Mouse (Mus musculus) leukemia stem cell, adult 10-12 weeks (primary cell): ENCODE results near the gene Ago3. TPM values are rescaled to one million over a fixed set of nuclear protein-coding genes. Genes with fewer than 3 reads are reported as not detected.

ENCODE experiments used
- polyA plus RNA-seq: library from polyadenylated mRNA; stranded (reverse); fragments of >175 nt; gene quantifications from 2 replicates; pipeline ENCODE4 v1.2.3, GENCODE M21; 2012; ENCODE audit warnings: low replicate concordance

The Ago3 gene
- 2.7 and 11.1 TPM in 2 replicates for polyA plus RNA-seq

DNA sequence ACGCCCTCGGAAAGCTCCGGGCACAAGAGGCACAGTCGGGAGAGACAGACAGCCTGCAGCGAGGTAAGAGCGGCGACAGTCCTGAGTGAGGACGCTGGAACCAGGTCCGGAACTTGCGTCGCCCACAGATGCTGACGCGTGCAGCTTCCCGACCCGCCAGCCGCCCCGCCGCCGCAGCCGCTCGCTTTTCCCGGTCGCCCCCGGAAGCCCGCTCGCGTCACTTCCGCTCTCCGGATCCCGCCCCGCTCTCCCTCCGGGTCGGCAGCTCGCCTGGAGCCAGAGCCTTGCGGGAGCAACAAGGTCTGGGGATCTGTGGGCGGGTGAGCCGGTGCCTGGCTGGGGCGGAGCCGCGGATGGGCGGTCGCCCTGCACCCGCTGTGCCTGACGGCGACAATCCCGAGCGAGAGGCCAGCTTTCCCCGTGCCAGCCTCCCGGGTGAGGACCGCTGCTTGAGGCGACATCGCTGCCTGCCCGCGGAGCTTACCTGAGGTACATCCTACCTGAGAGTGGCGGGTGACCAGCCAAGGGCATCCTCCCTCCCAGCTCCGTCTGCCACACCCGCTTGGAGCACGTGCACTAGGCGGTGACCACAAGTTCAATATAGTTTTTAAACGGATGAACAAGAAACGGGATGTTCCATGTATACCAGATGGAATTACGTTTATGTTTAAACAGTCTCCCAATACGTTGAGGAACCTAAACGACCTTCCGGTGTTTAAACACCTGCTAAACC, at the start of gene Ago3:
Ago3 (minus strand) TSS at position 210 of the 733 bp plus-strand sequence.

DNA sequence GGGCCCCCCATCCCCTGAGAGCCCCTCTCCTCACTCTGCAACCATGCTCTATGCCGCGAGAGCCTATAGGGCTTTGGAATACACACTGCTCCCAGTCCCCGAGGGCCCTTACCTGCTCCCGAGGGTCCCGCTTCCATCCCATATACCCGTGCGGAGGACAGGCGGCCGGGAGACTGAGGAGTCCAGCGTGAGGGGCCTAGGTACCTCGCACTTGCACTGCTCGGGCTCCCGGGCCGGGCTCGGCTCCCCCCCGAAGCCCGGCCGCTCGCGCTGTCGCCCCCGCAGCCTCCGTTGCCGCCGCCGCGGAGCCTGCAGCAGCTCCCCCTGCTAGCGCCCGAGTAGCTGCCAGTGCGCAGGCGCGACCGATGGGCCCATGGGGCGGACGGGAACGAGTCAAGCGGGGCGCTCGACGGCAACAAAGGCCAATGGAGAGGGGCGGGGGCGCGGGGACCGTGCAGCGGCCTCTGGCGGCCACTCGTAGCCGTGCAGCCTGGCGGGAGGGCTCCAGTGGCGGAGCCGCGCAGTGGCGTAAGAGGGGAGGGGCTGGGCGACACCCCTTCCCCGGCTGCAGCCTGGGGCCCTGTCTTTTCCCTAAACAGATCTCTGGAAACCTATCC, 39.0 kb upstream of the Ago3 start, which contains the start of gene Ago1:
Ago1 (minus strand) TSS at position 299 of the 617 bp plus-strand sequence.

DNA sequence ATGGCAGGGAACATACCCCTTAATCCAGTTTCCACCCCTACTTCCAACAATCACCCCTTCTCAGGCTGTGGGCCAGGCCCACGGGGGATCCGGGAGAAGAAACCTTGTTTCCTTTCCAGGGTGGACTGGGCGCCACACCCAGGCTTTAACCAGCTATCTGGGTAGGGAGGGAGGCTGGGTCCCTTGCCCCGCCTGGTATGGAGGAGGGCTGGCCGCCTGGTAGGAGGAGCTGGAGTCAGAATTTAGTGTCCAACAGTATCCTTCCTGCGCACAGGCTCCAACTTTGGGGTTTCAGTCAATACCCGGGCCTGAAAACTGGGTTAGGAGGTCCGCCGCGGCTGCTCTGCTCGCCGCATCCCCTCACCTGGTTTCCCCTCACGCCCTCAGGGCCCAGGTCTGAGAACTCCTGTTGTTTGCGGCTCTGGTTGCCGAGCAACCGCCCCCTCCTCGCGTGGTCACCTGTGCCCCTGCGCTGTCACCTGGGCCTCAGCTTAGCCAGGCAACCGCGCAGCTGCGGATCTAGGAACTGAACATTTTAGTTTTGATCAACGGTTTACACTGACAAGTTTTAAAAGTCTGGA, 104.0 kb downstream of the Ago3 start, which contains the start of gene Tekt2:
Tekt2 (minus strand) TSS at position 408 of the 581 bp plus-strand sequence.

DNA sequence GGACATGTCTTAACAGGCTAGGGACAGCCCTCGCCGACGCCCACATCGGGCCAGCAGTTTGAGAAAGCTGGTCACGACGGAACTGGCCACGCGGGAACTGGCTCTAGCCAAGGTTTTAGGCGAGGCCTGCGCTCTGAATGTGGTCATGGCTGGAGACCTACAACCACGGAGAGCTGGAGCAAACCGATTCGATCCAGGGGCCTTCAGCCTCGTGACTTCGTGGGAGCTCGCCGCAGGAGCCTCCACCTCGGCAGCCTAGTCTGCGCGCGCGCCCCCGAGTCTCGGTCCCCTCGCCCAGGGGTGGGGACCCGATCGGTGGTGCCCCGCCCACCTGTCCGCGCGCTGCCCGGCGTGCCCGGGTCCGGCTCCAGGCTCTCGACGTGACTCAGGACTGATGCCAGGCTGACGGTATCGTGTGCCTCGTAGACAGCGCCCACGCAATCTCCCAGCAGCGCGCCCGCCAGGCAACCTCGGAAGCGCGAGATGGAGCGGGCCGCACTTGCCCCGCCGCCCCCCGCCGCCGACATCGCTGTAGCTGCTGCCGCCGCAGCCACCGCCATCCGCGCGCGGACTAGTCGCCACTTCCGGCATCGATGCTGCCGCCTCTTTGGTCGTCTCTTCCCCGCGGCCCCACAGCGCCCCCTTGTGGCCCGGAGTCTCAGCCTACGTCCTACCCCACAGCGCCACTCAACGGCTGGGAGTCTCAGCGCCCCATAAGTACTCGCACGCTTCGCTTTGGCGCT, 108.1 kb downstream of the Ago3 start, which contains the start of gene Adprhl2:
Adprhl2 (minus strand) TSS at position 593 of the 743 bp plus-strand sequence.

DNA sequence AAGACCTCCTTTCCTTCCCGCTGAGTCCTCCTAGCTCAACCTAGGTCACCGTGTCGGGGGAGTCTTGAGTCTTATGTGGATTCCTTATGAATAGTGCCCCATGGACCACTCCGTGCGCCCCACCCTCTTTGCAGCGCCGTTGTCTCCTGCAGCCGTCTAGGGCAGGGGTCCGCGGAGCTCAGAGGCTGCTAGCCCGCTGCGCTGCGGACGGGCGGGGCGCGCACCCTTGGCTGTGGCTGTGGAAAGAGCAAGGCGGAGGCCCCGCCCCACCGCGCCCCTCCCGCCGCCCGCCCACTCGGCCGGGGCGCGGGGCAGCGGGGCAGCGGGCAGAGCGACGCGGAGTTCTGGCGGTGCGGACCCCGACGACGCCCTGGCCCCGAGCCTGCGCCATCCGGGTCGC, 142.9 kb downstream of the Ago3 start, which contains the start of gene Col8a2:
Col8a2 (plus strand) TSS at position 302 of the 400 bp plus-strand sequence.

Other genes with a start within 250 kb of the Ago3 start
- gene Thrap3, start 226.8 kb downstream of the Ago3 start, polyA plus RNA-seq, result 97.4 and 151 TPM in 2 replicates
- gene Map7d1, start 173.2 kb downstream of the Ago3 start, polyA plus RNA-seq, result 78.1 and 183 TPM in 2 replicates
- gene Trappc3, start 167.2 kb downstream of the Ago3 start, polyA plus RNA-seq, result 15.2 and 15.3 TPM in 2 replicates
- gene Col8a2, start 142.8 kb downstream of the Ago3 start, polyA plus RNA-seq, result 0.09 and 0.26 TPM in 2 replicates
- gene Adprhl2, start 107.9 kb downstream of the Ago3 start, polyA plus RNA-seq, result 37.0 and 51.8 TPM in 2 replicates
- gene Tekt2, start 103.9 kb downstream of the Ago3 start, polyA plus RNA-seq, result not detected in 2 replicates
- 4.0 and 9.3 TPM in 2 replicates for gene Ago1, start 39.0 kb upstream of the Ago3 start, polyA plus RNA-seq
- gene Ago4, start 103.9 kb upstream of the Ago3 start, polyA plus RNA-seq, result 0.18 and 0.22 TPM in 2 replicates
- 1.8 and 7.6 TPM in 2 replicates for gene Clspn, start 127.4 kb upstream of the Ago3 start, polyA plus RNA-seq
- 0.61 and 1.3 TPM in 2 replicates for gene 5730409E04Rik, start 180.3 kb upstream of the Ago3 start, polyA plus RNA-seq
- gene Psmb2, start 248.1 kb upstream of the Ago3 start, polyA plus RNA-seq, result 7.3 and 109 TPM in 2 replicates